Mouse (Mus musculus) ES-Bruce4 (cell line): ENCODE measurements around the gene Unkl. TPM values are rescaled to one million over a fixed set of nuclear protein-coding genes. Genes with fewer than 3 reads are reported as not detected.

Source experiments
- H3K27ac ChIP-seq: 2 replicates; pipeline ENCODE4 v1.5.1; 2012; ENCODE audit warnings: low read length, inconsistent platforms; ENCODE audit not compliant: insufficient read depth
- H3K27me3 ChIP-seq: 2 replicates; pipeline ENCODE4 v1.6.1; 2012; ENCODE audit warnings: mild to moderate bottlenecking, low read length, inconsistent platforms; ENCODE audit not compliant: control insufficient read depth, poor library complexity, insufficient read depth, severe bottlenecking
- H3K36me3 ChIP-seq: 2 replicates; pipeline ENCODE4 v1.6.1; 2012; ENCODE audit warnings: inconsistent platforms, mild to moderate bottlenecking, low read length, moderate library complexity; ENCODE audit not compliant: control insufficient read depth, poor library complexity, insufficient read depth, severe bottlenecking
- H3K4me1 ChIP-seq: one replicate; pipeline ENCODE4 v1.8.1; 2011; ENCODE audit warnings: low read length; ENCODE audit not compliant: control insufficient read depth, insufficient read depth
- H3K4me3 ChIP-seq: 2 replicates; pipeline ENCODE4 v1.5.1; 2011; ENCODE audit warnings: low read depth, mild to moderate bottlenecking, low read length
- H3K9ac ChIP-seq: 2 replicates; pipeline ENCODE4 v1.6.1; 2012; ENCODE audit warnings: low read depth, mild to moderate bottlenecking, inconsistent platforms; ENCODE audit not compliant: poor library complexity, severe bottlenecking
- H3K9me3 ChIP-seq: replicated peaks from 2 replicates; pipeline ENCODE4 v1.6.1; 2012; ENCODE audit warnings: mild to moderate bottlenecking, low read length, inconsistent platforms; ENCODE audit not compliant: control insufficient read depth, poor library complexity, insufficient read depth, severe bottlenecking
- CTCF ChIP-seq: IDR thresholded peaks from one replicate; pipeline ENCODE4 v1.8.1; 2011; ENCODE audit warnings: low read depth, low read length
- EP300 ChIP-seq: IDR thresholded peaks from 2 replicates; pipeline ENCODE4 v1.6.1; 2011; ENCODE audit warnings: low read depth, low read length; ENCODE audit not compliant: insufficient read depth
- POLR2A ChIP-seq: IDR thresholded peaks from one replicate; pipeline ENCODE4 v1.8.1; 2011; ENCODE audit warnings: low read length; ENCODE audit not compliant: insufficient read depth
- polyA plus RNA-seq: library from polyadenylated mRNA; stranded (reverse); fragments of >200 nt; gene quantifications from 2 replicates; pipeline ENCODE4 v1.2.4, GENCODE M21; 2011; ENCODE audit warnings: low read depth; ENCODE audit not compliant: missing spikeins, insufficient read depth, insufficient read length

Unkl gene
- 21.1 and 22.9 TPM in 2 replicates for polyA plus RNA-seq

GRCm38 (mm10) chr17:25188150-25189031 is at the start of gene Unkl:
Unkl (plus strand) TSS chr17:25188397.
- Histone ChIP-seq H3K27me3 (no peaks in the 10 kb centered on the region), H3K9ac (peak within 1 kb of the TSS; percentile 89), H3K4me1 (no peaks in the 10 kb centered on the region), H3K4me3 (peak within 1 kb of the TSS; percentile 84), H3K36me3 (0 out of 2 replicates have a peak, but pooled peaks cover 3% of the 10 kb centered on the region), H3K27ac (no peak within 1 kb of the TSS; the same call in 1 of the 2 replicates), H3K9me3 (no peaks in the 10 kb centered on the region)
- TF ChIP-seq CTCF: no peak
- no peak for TF ChIP-seq EP300
- no peak for TF ChIP-seq POLR2A

DNA sequence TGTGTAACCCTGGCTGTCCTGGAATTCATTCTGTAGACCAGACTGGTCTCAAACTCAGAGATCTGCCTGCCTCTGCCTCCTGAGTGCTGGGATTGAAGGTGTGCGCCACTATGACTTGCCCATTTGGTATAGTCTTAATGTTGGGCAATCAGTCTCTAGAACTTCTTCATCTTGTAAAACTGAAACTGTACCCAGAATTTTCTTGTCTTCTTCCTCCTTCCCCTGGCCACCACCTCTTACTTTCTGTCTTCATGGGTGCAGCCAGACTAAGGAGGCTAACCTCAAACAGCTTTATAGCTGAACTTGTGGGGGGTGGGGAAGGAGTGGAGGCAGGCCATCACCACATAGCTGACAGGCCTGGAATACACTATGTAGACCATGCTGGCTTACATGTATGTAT is 49.4 kb upstream of the Unkl start:
- Histone ChIP-seq H3K27me3 (no peaks in the 10 kb centered on the region), H3K9ac (no peak overlapping the region), H3K36me3 (no peaks in the 10 kb centered on the region), H3K4me3 (no peak overlapping the region), H3K4me1 (no peaks in the 10 kb centered on the region), H3K9me3 (no peaks in the 10 kb centered on the region), H3K27ac (no peak overlapping the region)
- no peak for TF ChIP-seq POLR2A
- no peak for TF ChIP-seq CTCF
- no peak for TF ChIP-seq EP300

- no peak overlapping the region for H3K9ac ChIP-seq
- no peak overlapping the region for H3K4me3 ChIP-seq
- H3K4me1 ChIP-seq: no peaks in the 10 kb centered on the region
- H3K27me3 ChIP-seq: no peaks in the 10 kb centered on the region
- no peaks in the 10 kb centered on the region for H3K36me3 ChIP-seq
- H3K9me3 ChIP-seq: no peaks in the 10 kb centered on the region
- no peak overlapping the region for H3K27ac ChIP-seq
- TF ChIP-seq EP300 (no peak), CTCF (no peak), POLR2A (no peak)
Measured at GRCm38 (mm10) chr17:25139960-25140359, 48.2 kb upstream of the Unkl start.

DNA sequence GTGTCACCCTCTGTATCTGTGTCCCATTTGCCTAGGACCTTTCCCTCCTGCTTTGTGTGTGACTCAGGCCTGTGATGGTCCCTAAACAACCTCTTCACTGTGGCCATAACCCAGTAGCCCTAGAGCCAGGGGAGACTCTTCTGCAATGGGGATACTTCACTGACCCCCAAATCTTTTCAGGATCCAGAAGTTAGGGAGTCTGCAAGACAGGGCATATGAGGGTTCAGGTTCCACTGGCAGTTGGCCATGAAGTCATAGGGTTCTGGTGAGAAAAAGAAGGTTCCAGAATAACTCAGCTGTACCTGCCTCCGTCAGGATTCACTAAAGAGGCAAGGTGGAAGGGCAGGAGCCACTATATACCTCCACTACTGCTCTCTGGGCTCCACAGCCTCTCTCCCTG is 26.0 kb upstream of the Unkl start, which contains the start of gene Ccdc154:
Ccdc154 (plus strand) TSS at position 301 of the 400 bp plus-strand sequence.
- no peak within 1 kb of the TSS for H3K27ac ChIP-seq
- no peak for TF ChIP-seq CTCF
- TF ChIP-seq POLR2A: no peak
- no peak for TF ChIP-seq EP300
- no peaks in the 10 kb centered on the region for H3K4me1 ChIP-seq
- H3K4me3 ChIP-seq: no peak within 1 kb of the TSS
- H3K9ac ChIP-seq: no peak within 1 kb of the TSS
- H3K9me3 ChIP-seq: no peaks in the 10 kb centered on the region
- no peaks in the 10 kb centered on the region for H3K27me3 ChIP-seq
- H3K36me3 ChIP-seq: peaks cover 7% of the 10 kb centered on the region; the same call in 1 of the 2 replicates

DNA sequence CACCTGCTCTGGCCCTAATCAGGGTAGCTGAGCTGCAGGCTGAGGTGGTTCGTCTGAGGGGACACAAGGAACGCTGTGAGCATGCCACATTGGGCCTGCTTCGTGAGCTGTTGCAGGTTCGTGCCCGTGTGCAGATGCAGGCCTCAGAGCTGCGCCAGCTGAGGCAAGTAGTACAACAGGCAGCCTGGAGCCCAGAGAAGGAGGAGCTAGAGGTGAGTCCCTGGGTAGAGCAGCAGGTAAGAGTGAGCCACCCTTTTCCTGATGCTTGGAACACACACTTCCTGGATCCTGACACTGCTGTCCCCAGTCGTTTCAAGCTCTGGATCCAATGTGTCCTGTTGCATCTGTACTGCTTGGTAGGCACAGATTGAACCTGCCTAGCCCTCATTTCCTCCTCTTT is 24.8 kb upstream of the Unkl start:
- Histone ChIP-seq H3K36me3 (peaks cover 7% of the 10 kb centered on the region; the same call in 1 of the 2 replicates), H3K27me3 (no peaks in the 10 kb centered on the region), H3K9ac (no peak overlapping the region), H3K27ac (no peak overlapping the region), H3K4me1 (no peaks in the 10 kb centered on the region), H3K9me3 (no peaks in the 10 kb centered on the region), H3K4me3 (no peak overlapping the region)
- TF ChIP-seq POLR2A (no peak), CTCF (no peak), EP300 (no peak)

GRCm38 (mm10) chr17:25164770-25165169 is 23.4 kb upstream of the Unkl start:
- H3K27me3 ChIP-seq: no peaks in the 10 kb centered on the region
- H3K9me3 ChIP-seq: no peaks in the 10 kb centered on the region
- no peak overlapping the region for H3K27ac ChIP-seq

More at GRCm38 (mm10) chr17:25164770-25165169, 23.4 kb upstream of the Unkl start:
- no peaks in the 10 kb centered on the region for H3K4me1 ChIP-seq
- H3K4me3 ChIP-seq: no peak overlapping the region
- no peak for TF ChIP-seq EP300
- no peak for TF ChIP-seq POLR2A
- no peak for TF ChIP-seq CTCF
- 0 out of 2 replicates have a peak, but pooled peaks cover 2% of the 10 kb centered on the region for H3K36me3 ChIP-seq
- no peak overlapping the region for H3K9ac ChIP-seq
